Mouse (Mus musculus) cortical plate, adult 2 months (tissue): Measurements from ENCODE around the gene Ttc16.

Source experiments
- CTCF ChIP-seq: fragments of 200-500 bp; IDR thresholded peaks from 2 replicates; pipeline ENCODE4 v1.5.1; 2011; ENCODE audit warnings: mild to moderate bottlenecking, control low read depth, low read length; ENCODE audit not compliant: insufficient read depth; ENCODE audit errors: extremely low read depth
- POLR2A ChIP-seq: fragments of 200-500 bp; IDR thresholded peaks from 2 replicates; pipeline ENCODE4 v1.6.1; 2011; ENCODE audit warnings: mild to moderate bottlenecking, low read length, control low read depth; ENCODE audit not compliant: insufficient read depth; ENCODE audit errors: extremely low read depth

GRCm38 (mm10) chr2:32784048-32784681, 8.7 kb upstream of the Ttc16 start, which contains the start of gene Cfap157:
- TF ChIP-seq CTCF (no peak), POLR2A (no peak)
